In the genomic region with DNA sequence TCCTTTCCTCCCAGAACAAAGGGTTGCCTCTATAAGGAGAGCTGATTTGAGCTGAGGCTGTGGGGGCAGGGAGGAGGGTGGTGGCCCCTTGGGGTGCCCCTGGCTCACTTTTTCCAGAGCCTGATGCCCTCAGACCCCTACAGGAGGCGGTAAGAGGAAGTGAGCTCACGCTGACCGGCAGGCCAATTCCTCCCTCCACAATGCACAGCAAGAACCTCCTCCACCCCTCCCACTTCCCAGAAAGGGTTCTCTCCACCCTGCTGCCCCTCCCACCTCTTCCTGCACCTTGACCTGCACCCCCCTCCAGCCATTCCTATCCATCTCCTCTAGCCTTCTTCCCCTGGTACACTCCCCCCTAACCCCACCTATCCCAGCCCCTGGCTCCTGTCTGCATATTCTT, we compare ENCODE assay signal across 9 mouse cellular contexts. TPM values are rescaled to one million over a fixed set of nuclear protein-coding genes. Genes with fewer than 3 reads are reported as not detected.
DNase-seq lines count a peak whose midpoint lies in the region; ATAC-seq and TF ChIP-seq lines count a peak whose summit lies in the region.
"Had no signal": no experiment of that assay in that cellular context is flagged by ENCODE, and none has a peak within 500 bp of the region (broad histone marks: within the 10 kb centered on the region; RNA-seq: fewer than 3 reads in every experiment).

No protein-coding gene starts in this region.

- H3K4me1 ChIP-seq in heart, embryonic 15.5 days (replicated peaks) = peaks cover 28% of the 10 kb centered on the region
- H3K4me1 ChIP-seq in liver, postnatal 0 days (ENCODE audit: insufficient read depth) = peaks cover 26% of the 10 kb centered on the region

- no peak for TF ChIP-seq CTCF in liver, postnatal 0 days (IDR thresholded peaks at IDR 0.05; ENCODE audit: low read depth)

- H3K4me2 ChIP-seq in heart, embryonic 15.5 days = no peak overlapping the region
- peak overlapping the region; percentile 30 for H3K4me2 ChIP-seq in liver, postnatal 0 days (ENCODE audit: low read depth, low read length)
- H3K4me2 ChIP-seq: limb, embryonic 12.5 days had no signal

- no peaks in the 10 kb centered on the region for H3K36me3 ChIP-seq in heart, embryonic 15.5 days
- no peaks in the 10 kb centered on the region for H3K36me3 ChIP-seq in liver, postnatal 0 days (replicated peaks; ENCODE audit: insufficient read depth, low read length)
- H3K36me3 ChIP-seq: limb, embryonic 12.5 days had no signal

- TF ChIP-seq EP300 in liver, postnatal 0 days (IDR thresholded peaks at IDR 0.05; ENCODE audit: low read depth) = no peak

- H3K27ac ChIP-seq in heart, embryonic 15.5 days = peak overlapping the region; percentile 82
- H3K27ac ChIP-seq in liver, postnatal 0 days (ENCODE audit: low read depth) = peak overlapping the region; percentile 79; the same call in 1 of the 2 replicates

- no peaks in the 10 kb centered on the region for H3K27me3 ChIP-seq in heart, embryonic 15.5 days
- no peaks in the 10 kb centered on the region for H3K27me3 ChIP-seq in liver, postnatal 0 days (ENCODE audit: insufficient read depth, low read length)
- H3K27me3 ChIP-seq: limb, embryonic 12.5 days had no signal

- no peak overlapping the region for H3K4me3 ChIP-seq in heart, embryonic 15.5 days
- no peak overlapping the region for H3K4me3 ChIP-seq in liver, postnatal 0 days (ENCODE audit: low read depth, low read length)
- H3K4me3 ChIP-seq: limb, embryonic 12.5 days had no signal

- ATAC-seq in heart, embryonic 15.5 days (replicated peaks; ENCODE audit: insufficient number of reproducible peaks, insufficient read depth, low FRiP score, low read depth) = peak; percentile 20
- ATAC-seq in liver, postnatal 0 days = no peak
- ATAC-seq in erythroblast, adult 5-6 weeks (replicated peaks; ENCODE audit: low FRiP score, poor library complexity, severe bottlenecking) = no peak

- DNase-seq in 416B (ENCODE audit: low read depth) = peak; percentile 96
- peak; percentile 28 for DNase-seq in NIH3T3 (ENCODE audit: low read depth)
- peak; percentile 54 for DNase-seq in liver, postnatal 0 days
- DNase-seq in frontal cortex, postnatal 14 days (ENCODE audit: low spot score in 2 of 2) = no peak
- DNase-seq in cerebellum, adult 9-10 months = no peak
- DNase-seq in left cerebral cortex, postnatal 10 days (ENCODE audit: extremely low spot score in 1 of 2, low spot score in 2 of 2) = no peak

- no peak overlapping the region for H3K9ac ChIP-seq in heart, embryonic 15.5 days
- no peak overlapping the region for H3K9ac ChIP-seq in liver, postnatal 0 days (replicated peaks)

- WGBS in heart, embryonic 15.5 days = 26% methylated on average over 3 of the region's 3 CpGs
- 8% methylated on average over 2 of the region's 3 CpGs for WGBS in liver, postnatal 0 days (ENCODE audit: insufficient replicate concordance)

- H3K9me3 ChIP-seq in heart, embryonic 15.5 days (replicated peaks) = no peaks in the 10 kb centered on the region
- H3K9me3 ChIP-seq in liver, postnatal 0 days (ENCODE audit: low read length) = no peaks in the 10 kb centered on the region
- H3K9me3 ChIP-seq: limb, embryonic 12.5 days had no signal

- intact Hi-C loops in left cerebral cortex, postnatal 10 days (cut with DNase I) = no loop called here

RNA-seq across cellular contexts. Expression of a gene that starts 3.2 kb away (rescaled TPM):
- 6.0 and 7.8 TPM in 2 replicates for polyA plus RNA-seq in heart, embryonic 15.5 days (2015; fragmentation: Nextera tagmentation; extraction: Ambion mirVana)
- polyA plus RNA-seq in liver, postnatal 0 days (2015; fragmentation: Nextera tagmentation; extraction: Ambion mirVana) = 5.6 and 5.7 TPM in 2 replicates
- total RNA-seq in left cerebral cortex, postnatal 10 days (2021) = 10 to 100 TPM; 84.0 to 91.8 TPM
- 21.3 and 21.9 TPM in 2 replicates for total RNA-seq in erythroblast, adult 5-6 weeks (2015; ENCODE audit: low replicate concordance)
- total RNA-seq in erythroblast, adult 5-6 weeks (2017; ENCODE audit: low replicate concordance) = 25.6 and 30.2 TPM in 2 replicates

RNA-seq across cellular contexts. Expression of a gene that starts 49.8 kb away (rescaled TPM):
- 3.0 and 3.5 TPM in 2 replicates for polyA plus RNA-seq in heart, embryonic 15.5 days (2015; fragmentation: Nextera tagmentation; extraction: Ambion mirVana)
- 0.89 and 0.92 TPM in 2 replicates for polyA plus RNA-seq in liver, postnatal 0 days (2015; fragmentation: Nextera tagmentation; extraction: Ambion mirVana)
- total RNA-seq in left cerebral cortex, postnatal 10 days (2021) = 10 to 100 TPM; 81.0 to 84.7 TPM
- total RNA-seq in erythroblast, adult 5-6 weeks (2015; ENCODE audit: low replicate concordance) = 1.0 and 3.1 TPM in 2 replicates
- total RNA-seq in erythroblast, adult 5-6 weeks (2017; ENCODE audit: low replicate concordance) = 2.0 and 3.1 TPM in 2 replicates

Comparison
In these comparisons a context has a peak if more than half of its experiments do, and no peak if none do; other contexts are left out.
1. DNase-seq: peak in 416B (single experiment), NIH3T3 (single experiment) and liver, postnatal 0 days (single experiment); none in frontal cortex, postnatal 14 days (0 of 2), cerebellum, adult 9-10 months (single experiment) and left cerebral cortex, postnatal 10 days (0 of 2).
2. RNA of a gene that starts 49.8 kb away (total RNA-seq): 81.0 to 84.7 TPM in left cerebral cortex, postnatal 10 days; 1.0 to 3.1 TPM in erythroblast, adult 5-6 weeks; every median in the first group is over 10 times any median in the second.